Mouse (Mus musculus) olfactory bulb, adult 2 months (tissue): ENCODE measurements around the gene Ntrk3.

ENCODE experiments used
- CTCF ChIP-seq: fragments of 200-500 bp; IDR thresholded peaks from 2 replicates; pipeline ENCODE4 v1.5.1; 2012; ENCODE audit warnings: low read depth, mild to moderate bottlenecking, low read length, moderate library complexity; ENCODE audit not compliant: insufficient read depth
- POLR2A ChIP-seq: fragments of 200-500 bp; IDR thresholded peaks from 2 replicates; pipeline ENCODE4 v1.6.1; 2012; ENCODE audit warnings: mild to moderate bottlenecking, low read depth, low read length, moderate library complexity; ENCODE audit not compliant: insufficient read depth

DNA sequence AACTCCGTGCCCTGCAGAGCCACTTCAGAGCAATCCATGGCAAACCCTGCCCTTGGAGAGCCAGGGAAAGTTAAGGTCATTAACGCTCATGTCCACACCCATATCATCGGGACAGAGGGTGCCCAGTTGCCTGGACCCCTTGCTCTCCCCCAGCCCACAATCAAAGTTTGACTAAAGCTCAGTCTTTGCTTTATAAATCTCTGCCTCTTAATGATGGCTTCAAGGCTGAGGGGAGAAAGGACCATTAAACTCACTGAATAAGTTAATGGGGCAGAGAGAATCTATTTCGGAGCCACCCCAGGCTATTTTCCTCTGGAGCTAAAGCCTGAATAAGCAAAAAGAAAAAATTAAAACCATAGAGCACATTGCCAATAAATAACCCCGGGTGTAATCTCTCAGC is 182.3 kb downstream of the Ntrk3 start:
- no peak for TF ChIP-seq CTCF
- TF ChIP-seq POLR2A = no peak
